Comparison of ENCODE assay signal across 8 mouse cellular contexts in genomic region chr11:98931513-98932292, GRCm38 (mm10). TPM values are rescaled to one million over a fixed set of nuclear protein-coding genes. Genes with fewer than 3 reads are reported as not detected.
DNase-seq lines count a peak whose midpoint lies in the region; ATAC-seq and TF ChIP-seq lines count a peak whose summit lies in the region.

No protein-coding gene starts in this region.

- 16% methylated on average over 7 of the region's 7 CpGs for WGBS in heart, embryonic 11.5 days (ENCODE audit: insufficient replicate concordance)
- 11% methylated on average over 7 of the region's 7 CpGs for WGBS in forebrain, embryonic 14.5 days
- WGBS in intestine, postnatal 0 days = 39% methylated on average over 7 of the region's 7 CpGs
- 28% methylated on average over 7 of the region's 7 CpGs for WGBS in neural tube, embryonic 12.5 days

- no peaks in the 10 kb centered on the region for H3K9me3 ChIP-seq in heart, embryonic 11.5 days (replicated peaks; ENCODE audit: control insufficient read depth, low read length)
- no peaks in the 10 kb centered on the region for H3K9me3 ChIP-seq in E14TG2a.4 (ENCODE audit: low read length)
- no peaks in the 10 kb centered on the region for H3K9me3 ChIP-seq in forebrain, embryonic 14.5 days (replicated peaks; ENCODE audit: control insufficient read depth, low read length)
- H3K9me3 ChIP-seq in intestine, postnatal 0 days (ENCODE audit: control insufficient read depth) = no peaks in the 10 kb centered on the region
- no peaks in the 10 kb centered on the region for H3K9me3 ChIP-seq in neural tube, embryonic 12.5 days

- DNase-seq in heart, postnatal 4 days = no peak
- DNase-seq in forebrain, embryonic 14.5 days (ENCODE audit: low spot score) = peak; percentile 71
- DNase-seq in MN1 (ENCODE audit: low spot score) = no peak

- peaks cover 75% of the 10 kb centered on the region for H3K4me1 ChIP-seq in heart, embryonic 11.5 days (ENCODE audit: control insufficient read depth, insufficient read depth, low read length)
- peaks cover 99% of the 10 kb centered on the region for H3K4me1 ChIP-seq in E14TG2a.4 (replicated peaks; ENCODE audit: low read depth, low read length)
- peaks cover 66% of the 10 kb centered on the region for H3K4me1 ChIP-seq in forebrain, embryonic 14.5 days (ENCODE audit: control insufficient read depth, insufficient read depth, low read length)
- peaks cover 37% of the 10 kb centered on the region for H3K4me1 ChIP-seq in intestine, postnatal 0 days (replicated peaks; ENCODE audit: control insufficient read depth, insufficient read depth, low read length)
- peaks cover 78% of the 10 kb centered on the region for H3K4me1 ChIP-seq in neural tube, embryonic 12.5 days

- peak overlapping the region; percentile 61 for H3K9ac ChIP-seq in heart, embryonic 11.5 days (ENCODE audit: low read depth, low read length)
- H3K9ac ChIP-seq in forebrain, embryonic 14.5 days (ENCODE audit: low read length) = peak overlapping the region; percentile 42; the same call in 1 of the 2 replicates
- no peak overlapping the region for H3K9ac ChIP-seq in intestine, postnatal 0 days (ENCODE audit: low read depth, low read length)
- H3K9ac ChIP-seq in neural tube, embryonic 12.5 days = peak overlapping the region; percentile 2; the same call in 1 of the 2 replicates

- H3K4me3 ChIP-seq in heart, embryonic 11.5 days (ENCODE audit: low read depth, low read length) = peak overlapping the region; percentile 1; the same call in 1 of the 2 replicates
- no peak overlapping the region for H3K4me3 ChIP-seq in E14TG2a.4 (replicated peaks; ENCODE audit: low read length)
- H3K4me3 ChIP-seq in forebrain, embryonic 14.5 days (ENCODE audit: low read depth, low read length) = no peak overlapping the region
- H3K4me3 ChIP-seq in intestine, postnatal 0 days (ENCODE audit: low read depth, low read length) = no peak overlapping the region
- H3K4me3 ChIP-seq in neural tube, embryonic 12.5 days = no peak overlapping the region

- peak overlapping the region; percentile 90 for H3K4me2 ChIP-seq in heart, embryonic 11.5 days
- no peak overlapping the region for H3K4me2 ChIP-seq in forebrain, embryonic 14.5 days (ENCODE audit: low read length)
- H3K4me2 ChIP-seq in intestine, postnatal 0 days (replicated peaks; ENCODE audit: low read depth) = no peak overlapping the region; the same call in 1 of the 2 replicates
- peak overlapping the region; percentile 46 for H3K4me2 ChIP-seq in neural tube, embryonic 12.5 days (replicated peaks)

- H3K27me3 ChIP-seq in heart, embryonic 11.5 days (ENCODE audit: control insufficient read depth, insufficient read depth, low read length) = no peaks in the 10 kb centered on the region
- H3K27me3 ChIP-seq in E14TG2a.4 (ENCODE audit: insufficient read depth, low read length) = peaks cover 74% of the 10 kb centered on the region
- H3K27me3 ChIP-seq in forebrain, embryonic 14.5 days (replicated peaks; ENCODE audit: control insufficient read depth, insufficient read depth, low read length) = no peaks in the 10 kb centered on the region; the same call in 1 of the 2 replicates
- no peaks in the 10 kb centered on the region for H3K27me3 ChIP-seq in intestine, postnatal 0 days (replicated peaks; ENCODE audit: control insufficient read depth, insufficient read depth, low read length)
- no peaks in the 10 kb centered on the region for H3K27me3 ChIP-seq in neural tube, embryonic 12.5 days (replicated peaks)

- TF ChIP-seq CTCF in E14TG2a.4 (conservative IDR thresholded peaks at IDR 0.05; ENCODE audit: low read length) = peak; percentile 34
- peak; percentile 45 for TF ChIP-seq CTCF in intestine, postnatal 0 days (IDR thresholded peaks at IDR 0.05; ENCODE audit: low read depth)

- H3K27ac ChIP-seq in heart, embryonic 11.5 days (ENCODE audit: low read depth, low read length) = peak overlapping the region; percentile 93
- peak overlapping the region; percentile 68 for H3K27ac ChIP-seq in forebrain, embryonic 14.5 days (ENCODE audit: low read depth, low read length)
- no peak overlapping the region; the same call in none of the 2 replicates for H3K27ac ChIP-seq in intestine, postnatal 0 days (ENCODE audit: low read depth, low read length)
- H3K27ac ChIP-seq in neural tube, embryonic 12.5 days = peak overlapping the region; percentile 16; the same call in 1 of the 2 replicates

- no peak for ATAC-seq in heart, embryonic 11.5 days (replicated peaks; ENCODE audit: insufficient number of reproducible peaks, low FRiP score, low TSS enrichment)
- ATAC-seq in forebrain, embryonic 14.5 days = peak; percentile 33; the same call in 1 of the 2 replicates
- no peak for ATAC-seq in intestine, postnatal 0 days
- ATAC-seq in neural tube, embryonic 12.5 days (ENCODE audit: low FRiP score, low read depth) = peak; percentile 1; the same call in 1 of the 2 replicates
- ATAC-seq in erythroblast, adult 5-6 weeks (replicated peaks; ENCODE audit: low FRiP score, poor library complexity, severe bottlenecking) = no peak

- H3K36me3 ChIP-seq in heart, embryonic 11.5 days (ENCODE audit: control insufficient read depth, insufficient read depth, low read length) = no peaks in the 10 kb centered on the region
- no peaks in the 10 kb centered on the region for H3K36me3 ChIP-seq in E14TG2a.4 (ENCODE audit: insufficient read depth, low read length)
- no peaks in the 10 kb centered on the region for H3K36me3 ChIP-seq in forebrain, embryonic 14.5 days (ENCODE audit: control insufficient read depth, insufficient read depth, low read length)
- H3K36me3 ChIP-seq in intestine, postnatal 0 days (ENCODE audit: control insufficient read depth, insufficient read depth) = no peaks in the 10 kb centered on the region
- H3K36me3 ChIP-seq in neural tube, embryonic 12.5 days = no peaks in the 10 kb centered on the region

RNA-seq across cellular contexts. Expression of gene Rara, which starts 4.1 kb away (rescaled TPM):
- 34.9 and 36.6 TPM in 2 replicates for polyA plus RNA-seq in heart, embryonic 11.5 days (2014; fragmentation: Nextera tagmentation; extraction: Ambion mirVana)
- total RNA-seq in heart, postnatal 4 days (2021) = 10 to 100 TPM; 34.6 to 38.1 TPM
- 8.2 and 9.8 TPM in 2 replicates for polyA plus RNA-seq in forebrain, embryonic 14.5 days (2014; fragmentation: Nextera tagmentation; extraction: Ambion mirVana)
- polyA plus RNA-seq in intestine, postnatal 0 days (2015; fragmentation: Nextera tagmentation; extraction: Ambion mirVana) = 22.2 and 22.4 TPM in 2 replicates
- polyA plus RNA-seq in neural tube, embryonic 12.5 days (2016; fragmentation: Nextera tagmentation; extraction: Ambion mirVana) = 51.1 and 52.5 TPM in 2 replicates
- 13.1 and 13.2 TPM in 2 replicates for total RNA-seq in erythroblast, adult 5-6 weeks (2015; ENCODE audit: low replicate concordance)
- total RNA-seq in erythroblast, adult 5-6 weeks (2017; ENCODE audit: low replicate concordance) = 2.8 TPM in 2 replicates

RNA-seq across cellular contexts. Expression of gene Cdc6, which starts 24.1 kb away (rescaled TPM):
- polyA plus RNA-seq in heart, embryonic 11.5 days (2014; fragmentation: Nextera tagmentation; extraction: Ambion mirVana) = 33.6 and 34.0 TPM in 2 replicates
- total RNA-seq in heart, postnatal 4 days (2021) = 10 to 100 TPM in 1 of 2 experiments, 1 to 10 TPM in 1; 9.8 to 10.2 TPM
- polyA plus RNA-seq in forebrain, embryonic 14.5 days (2014; fragmentation: Nextera tagmentation; extraction: Ambion mirVana) = 14.1 and 16.4 TPM in 2 replicates
- polyA plus RNA-seq in intestine, postnatal 0 days (2015; fragmentation: Nextera tagmentation; extraction: Ambion mirVana) = 4.0 and 4.5 TPM in 2 replicates
- 18.4 and 19.2 TPM in 2 replicates for polyA plus RNA-seq in neural tube, embryonic 12.5 days (2016; fragmentation: Nextera tagmentation; extraction: Ambion mirVana)
- total RNA-seq in erythroblast, adult 5-6 weeks (2015; ENCODE audit: low replicate concordance) = 20.0 and 20.1 TPM in 2 replicates
- 46.7 and 54.2 TPM in 2 replicates for total RNA-seq in erythroblast, adult 5-6 weeks (2017; ENCODE audit: low replicate concordance)

RNA-seq across cellular contexts. Expression of gene Gjd3, which starts 51.1 kb away (rescaled TPM):
- polyA plus RNA-seq in heart, embryonic 11.5 days (2014; fragmentation: Nextera tagmentation; extraction: Ambion mirVana) = 1.3 and 1.5 TPM in 2 replicates
- total RNA-seq in heart, postnatal 4 days (2021) = 1 to 10 TPM; 2.0 to 2.5 TPM
- polyA plus RNA-seq in forebrain, embryonic 14.5 days (2014; fragmentation: Nextera tagmentation; extraction: Ambion mirVana) = 0.27 and 0.28 TPM in 2 replicates
- polyA plus RNA-seq in intestine, postnatal 0 days (2015; fragmentation: Nextera tagmentation; extraction: Ambion mirVana) = 0.61 and 0.80 TPM in 2 replicates
- 1.8 and 2.0 TPM in 2 replicates for polyA plus RNA-seq in neural tube, embryonic 12.5 days (2016; fragmentation: Nextera tagmentation; extraction: Ambion mirVana)
- total RNA-seq in erythroblast, adult 5-6 weeks (2015; ENCODE audit: low replicate concordance) = not detected in 2 replicates
- total RNA-seq in erythroblast, adult 5-6 weeks (2017; ENCODE audit: low replicate concordance) = not detected in 2 replicates

Comparison
In these comparisons a context has a peak if more than half of its experiments do, and no peak if none do; other contexts are left out.
1. ATAC-seq: peak in forebrain, embryonic 14.5 days (single experiment) and neural tube, embryonic 12.5 days (single experiment); none in heart, embryonic 11.5 days (single experiment), intestine, postnatal 0 days (single experiment) and erythroblast, adult 5-6 weeks (single experiment).
2. H3K4me2 ChIP-seq: peak in heart, embryonic 11.5 days (single experiment) and neural tube, embryonic 12.5 days (single experiment); none in forebrain, embryonic 14.5 days (single experiment) and intestine, postnatal 0 days (single experiment).